Mouse (Mus musculus): Measurements from ENCODE around the gene Dnajc6.
A peak's percentile ranks its signal among the peaks of the same experiment; 100 is the strongest.

Dnajc6 gene

DNA sequence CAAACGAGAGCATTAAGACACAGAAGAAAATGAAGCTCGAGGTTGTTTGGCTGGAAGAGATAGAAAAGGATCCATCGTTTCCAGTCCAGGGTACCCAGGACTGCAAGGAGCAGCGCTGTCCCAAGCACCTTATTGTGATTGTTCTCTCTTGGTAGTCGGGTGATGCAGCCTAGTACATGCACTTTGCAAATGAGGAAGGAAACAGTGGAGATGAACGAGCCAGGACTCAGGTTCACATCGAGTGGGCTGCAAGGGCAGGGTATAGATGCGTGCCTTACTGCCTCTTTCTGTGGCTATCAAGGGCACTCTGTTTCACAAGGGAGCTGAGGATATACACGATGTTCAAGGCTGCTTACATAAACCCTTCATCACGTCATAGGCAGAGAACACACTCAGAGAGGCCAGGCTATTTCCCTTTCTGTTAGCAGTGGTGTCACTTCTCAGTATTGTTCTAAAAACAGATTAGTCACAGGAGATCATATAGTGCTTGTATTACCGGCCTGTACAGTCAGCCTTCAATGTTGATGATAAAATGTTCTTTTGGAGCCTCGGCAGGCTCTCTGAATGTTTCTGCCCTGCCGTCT, 189.9 kb downstream of the Dnajc6 start:
- DNase-seq (ENCODE audit: low read depth, low spot score) = peak; percentile 7

DNA sequence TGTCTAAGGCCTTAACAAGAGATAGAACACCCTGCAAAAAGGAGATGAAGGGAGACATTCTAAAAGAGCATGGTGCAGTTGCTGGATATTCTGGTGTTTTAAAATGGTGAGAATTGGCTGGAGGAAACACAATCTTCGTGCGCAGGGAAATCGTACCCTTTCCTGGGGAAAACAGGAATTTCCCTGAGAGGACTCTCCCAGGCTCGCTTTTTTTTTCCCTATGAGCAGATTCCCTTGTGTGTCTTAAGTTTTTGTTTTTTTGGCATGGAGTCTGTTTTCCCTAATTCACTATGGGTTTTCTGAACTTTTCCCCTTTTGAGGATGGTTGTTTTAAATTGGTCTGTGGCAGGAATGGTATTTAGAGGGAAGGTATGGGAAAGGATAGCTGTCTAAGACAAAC, 192.8 kb downstream of the Dnajc6 start:
- DNase-seq (ENCODE audit: low read depth, low spot score) = no peak

DNA sequence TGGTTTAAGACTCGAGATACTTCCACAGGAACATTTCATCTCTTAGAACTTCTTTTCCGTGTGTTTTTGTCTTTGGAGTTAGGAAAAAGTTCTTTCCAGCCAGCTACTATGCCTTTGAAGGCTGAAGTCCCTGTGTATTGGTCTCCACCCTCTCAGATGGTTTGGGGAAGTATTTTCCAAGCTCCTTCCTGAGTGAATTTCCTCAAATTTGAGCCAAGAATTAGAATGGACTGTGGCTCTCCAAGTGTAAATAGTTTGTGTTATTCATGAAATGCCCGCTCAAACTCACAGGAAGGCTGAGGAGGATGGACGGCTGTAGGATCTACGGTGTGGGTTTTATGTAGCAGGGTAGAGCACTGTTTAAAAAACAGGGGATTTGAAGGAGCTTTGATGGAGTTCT, 193.2 kb downstream of the Dnajc6 start:
- DNase-seq (ENCODE audit: low read depth, low spot score) = no peak

Data from brain, adult 2 months (tissue).